Comparison of ENCODE assay signal across 9 mouse cellular contexts in genomic region chr11:96234906-96235305, GRCm38 (mm10). TPM values are rescaled to one million over a fixed set of nuclear protein-coding genes. Genes with fewer than 3 reads are reported as not detected.
DNase-seq lines count a peak whose midpoint lies in the region; TF ChIP-seq lines count a peak whose summit lies in the region.
"Had no signal": no experiment of that assay in that cellular context is flagged by ENCODE, and none has a peak within 500 bp of the region (broad histone marks: within the 10 kb centered on the region; RNA-seq: fewer than 3 reads in every experiment).

No protein-coding gene starts in this region.

- peak; percentile 49; the same call in 1 of the 2 replicates for TF ChIP-seq CTCF in cortical plate, adult 2 months (IDR thresholded peaks at IDR 0.05; ENCODE audit: extremely low read depth, insufficient read depth, low read length)
- peak; percentile 80 for TF ChIP-seq CTCF in testis, adult 2 months (IDR thresholded peaks at IDR 0.05; ENCODE audit: control insufficient read depth, insufficient read depth, insufficient replicate concordance, low read depth, low read length)

- no peak overlapping the region for H3K4me3 ChIP-seq in cortical plate, adult 2 months (ENCODE audit: insufficient read depth, low read length)
- peak overlapping the region; percentile 60 for H3K4me3 ChIP-seq in testis, adult 2 months (ENCODE audit: control insufficient read depth, low read depth, low read length)

- no peaks in the 10 kb centered on the region for H3K36me3 ChIP-seq in testis, adult 2 months (ENCODE audit: control insufficient read depth, insufficient read depth, low read length)

- H3K27me3 ChIP-seq in testis, adult 2 months (ENCODE audit: control insufficient read depth, insufficient read depth, low read length), result no peaks in the 10 kb centered on the region

- DNase-seq in gastrocnemius, adult 18-20 months (ENCODE audit: low spot score), result peak; percentile 12
- DNase-seq in gastrocnemius, adult 8-10 months (ENCODE audit: low spot score in 2 of 2), result no peak
- peak; percentile 59 for DNase-seq in 3134 (ENCODE audit: extremely low read depth, insufficient read length, low spot score)
- DNase-seq in Muller cell, postnatal 12 days (ENCODE audit: inconsistent ontology term), result peak; percentile 37
- peak; percentile 73 for DNase-seq in kidney, postnatal 10 days
- DNase-seq in lung, postnatal 36 days, result peak; percentile 42

- no peak overlapping the region for H3K27ac ChIP-seq in cortical plate, adult 2 months (ENCODE audit: insufficient read depth, low read length)
- no peak overlapping the region for H3K27ac ChIP-seq in testis, adult 2 months (ENCODE audit: control insufficient read depth, insufficient read depth, low read depth, low read length)

- no peaks in the 10 kb centered on the region for H3K4me1 ChIP-seq in cortical plate, adult 2 months (ENCODE audit: control insufficient read depth, insufficient read depth, low read length)
- H3K4me1 ChIP-seq in testis, adult 2 months (ENCODE audit: control insufficient read depth, insufficient read depth, low read length), result peaks cover 2% of the 10 kb centered on the region

- no peak for TF ChIP-seq POLR2A in cortical plate, adult 2 months (IDR thresholded peaks at IDR 0.05; ENCODE audit: extremely low read depth, insufficient read depth, low read length)
- TF ChIP-seq POLR2A in testis, adult 2 months (IDR thresholded peaks at IDR 0.05; ENCODE audit: control insufficient read depth, low read depth, low read length), result no peak

RNA-seq across cellular contexts. Expression of gene Hoxb9, which starts 36.4 kb away (rescaled TPM):
- total RNA-seq in gastrocnemius, adult 18-20 months (2021), result under 1 TPM; 0.09 TPM
- under 1 TPM in 3 of 4 experiments, not detected in 1; 0.12 to 0.24 (median 0.19) TPM for total RNA-seq in gastrocnemius, adult 8-10 months (2022)
- polyA plus RNA-seq in cortical plate, adult 2 months (2012; rRNA removed), result not detected in 2 replicates
- polyA plus RNA-seq in testis, adult 2 months (2012; rRNA removed), result 0.36 and 1.0 TPM in 2 replicates
- total RNA-seq: layer of hippocampus, postnatal 36 days had no signal

RNA-seq across cellular contexts. Expression of gene Hoxb13, which starts 40.8 kb away (rescaled TPM):
- total RNA-seq in gastrocnemius, adult 18-20 months (2021), result not detected
- total RNA-seq in gastrocnemius, adult 8-10 months (2022), result not detected
- not detected in 2 replicates for polyA plus RNA-seq in cortical plate, adult 2 months (2012; rRNA removed)
- polyA plus RNA-seq in testis, adult 2 months (2012; rRNA removed), result 0.04 TPM in 2 replicates
- total RNA-seq: layer of hippocampus, postnatal 36 days had no signal

RNA-seq across cellular contexts. Expression of gene Hoxb8, which starts 46.8 kb away (rescaled TPM):
- under 1 TPM in 1 of 2 experiments, not detected in 1; 0.09 TPM for total RNA-seq in gastrocnemius, adult 18-20 months (2021)
- total RNA-seq in gastrocnemius, adult 8-10 months (2022), result under 1 TPM in 2 of 4 experiments, not detected in 2; 0.11 to 0.19 TPM
- polyA plus RNA-seq in cortical plate, adult 2 months (2012; rRNA removed), result not detected in 2 replicates
- 0.11 and 6.9 TPM in 2 replicates for polyA plus RNA-seq in testis, adult 2 months (2012; rRNA removed)
- total RNA-seq: layer of hippocampus, postnatal 36 days had no signal

RNA-seq across cellular contexts. Expression of gene Hoxb7, which starts 51.5 kb away (rescaled TPM):
- total RNA-seq in gastrocnemius, adult 18-20 months (2021), result under 1 TPM; 0.41 to 0.81 TPM
- 1 to 10 TPM in 1 of 4 experiments, under 1 TPM in 2, not detected in 1; 0.52 to 1.0 (median 0.94) TPM for total RNA-seq in gastrocnemius, adult 8-10 months (2022)
- not detected in 2 replicates for polyA plus RNA-seq in cortical plate, adult 2 months (2012; rRNA removed)
- 1.6 TPM in 1 of 2 replicates, not detected in the other for polyA plus RNA-seq in testis, adult 2 months (2012; rRNA removed)
- total RNA-seq: layer of hippocampus, postnatal 36 days had no signal

RNA-seq across cellular contexts. Expression of gene Hoxb6, which starts 57.4 kb away (rescaled TPM):
- under 1 TPM; 0.38 to 0.39 TPM for total RNA-seq in gastrocnemius, adult 18-20 months (2021)
- under 1 TPM in 3 of 4 experiments, not detected in 1; 0.29 to 0.77 (median 0.31) TPM for total RNA-seq in gastrocnemius, adult 8-10 months (2022)
- not detected in 2 replicates for polyA plus RNA-seq in cortical plate, adult 2 months (2012; rRNA removed)
- polyA plus RNA-seq in testis, adult 2 months (2012; rRNA removed), result 0.15 and 3.4 TPM in 2 replicates
- total RNA-seq: layer of hippocampus, postnatal 36 days had no signal

Comparison
In these comparisons a context has a peak if more than half of its experiments do, and no peak if none do; other contexts are left out.
1. DNase-seq: peak in gastrocnemius, adult 18-20 months (single experiment), 3134 (single experiment), Muller cell, postnatal 12 days (single experiment), kidney, postnatal 10 days (single experiment) and lung, postnatal 36 days (single experiment); none in gastrocnemius, adult 8-10 months (0 of 2).